Mouse (Mus musculus) fibroblast of lung, adult 2 months (primary cell): ENCODE data around the gene Ireb2.
"Not testable (repeated sequence)": the region's sequence is repeated elsewhere in the genome, so short reads cannot be mapped to it uniquely, and the experiment has no call there.

Experiments used
- DNase-seq: peaks from one replicate; pipeline ENCODE4 v3.0.0-alpha.2; 2011; ENCODE audit warnings: low read depth

Gene Ireb2

GRCm38 (mm10) chr9:54863363-54864281 is at the start of gene Ireb2:
TSS of gene Ireb2 (plus strand) at chr9:54863789.
- DNase-seq, result peak; percentile 92

GRCm38 (mm10) chr9:54816508-54817201 is 46.9 kb upstream of the Ireb2 start:
- DNase-seq, result no peak

GRCm38 (mm10) chr9:54821442-54822100 is 42.0 kb upstream of the Ireb2 start:
- no peak for DNase-seq

GRCm38 (mm10) chr9:54829760-54830159 is 33.8 kb upstream of the Ireb2 start:
- DNase-seq, result no peak

GRCm38 (mm10) chr9:54830624-54831023 is 33.0 kb upstream of the Ireb2 start:
- no peak for DNase-seq

- no peak for DNase-seq
These were observed 29.8 kb upstream of the Ireb2 start for GRCm38 (mm10) chr9:54833831-54834230.

- not testable (repeated sequence) for DNase-seq
These were observed 27.5 kb upstream of the Ireb2 start for GRCm38 (mm10) chr9:54835951-54836717.

GRCm38 (mm10) chr9:54837835-54838234 is 25.8 kb upstream of the Ireb2 start:
- DNase-seq, result no peak

- no peak for DNase-seq
These were observed 23.4 kb upstream of the Ireb2 start for GRCm38 (mm10) chr9:54840145-54840544.

- DNase-seq, result no peak
These were observed 21.3 kb upstream of the Ireb2 start for GRCm38 (mm10) chr9:54842311-54842710.

- no peak for DNase-seq
These were observed 19.7 kb upstream of the Ireb2 start for GRCm38 (mm10) chr9:54843887-54844286.

GRCm38 (mm10) chr9:54844556-54845176 is 18.9 kb upstream of the Ireb2 start:
- no peak for DNase-seq

- no peak for DNase-seq
These were observed 15.4 kb upstream of the Ireb2 start for GRCm38 (mm10) chr9:54848203-54848602.

- not testable (repeated sequence) for DNase-seq
These were observed 10.6 kb upstream of the Ireb2 start for GRCm38 (mm10) chr9:54853036-54853435.

- no peak for DNase-seq
These were observed 10.0 kb upstream of the Ireb2 start for GRCm38 (mm10) chr9:54853619-54854018.

GRCm38 (mm10) chr9:54855638-54856037 is 8.0 kb upstream of the Ireb2 start:
- no peak for DNase-seq

- DNase-seq, result no peak
These were observed 7.5 kb upstream of the Ireb2 start for GRCm38 (mm10) chr9:54856121-54856520.

GRCm38 (mm10) chr9:54857474-54857873 is 6.1 kb upstream of the Ireb2 start:
- no peak for DNase-seq

- DNase-seq, result no peak
These were observed 3.1 kb upstream of the Ireb2 start for GRCm38 (mm10) chr9:54860526-54860925.

- DNase-seq, result no peak
These were observed 15.2 kb downstream of the Ireb2 start for GRCm38 (mm10) chr9:54878759-54879158.

GRCm38 (mm10) chr9:54892111-54892510 is 28.5 kb downstream of the Ireb2 start:
- DNase-seq, result no peak
